Mouse (Mus musculus): Measurements from ENCODE around the gene Kdm2b. TPM values are rescaled to one million over a fixed set of nuclear protein-coding genes. Genes with fewer than 3 reads are reported as not detected.

Gene Kdm2b
- polyA plus RNA-seq, 1 experiment from 2014 or later = 26.5 TPM

DNA sequence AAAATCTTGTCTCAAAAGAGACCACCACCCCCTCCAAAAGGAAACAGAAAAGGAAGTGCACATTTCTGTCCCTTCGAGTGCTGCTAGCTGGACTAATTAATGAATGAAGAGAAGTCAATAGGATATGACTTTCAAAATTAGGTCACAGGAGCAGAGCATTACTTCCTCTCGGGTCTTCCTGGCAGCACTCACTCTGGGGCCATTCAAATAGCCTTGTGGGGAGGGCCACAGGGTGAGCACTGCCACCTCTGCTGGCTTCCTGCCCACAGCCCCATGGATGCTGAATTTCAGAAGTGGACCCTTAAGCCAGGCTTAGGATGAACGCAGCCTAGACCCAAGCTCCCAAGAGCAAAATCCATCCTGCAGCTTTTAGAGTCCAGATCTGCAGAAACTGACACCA is 33.6 kb downstream of the Kdm2b start:
- ATAC-seq (replicated peaks; ENCODE audit: insufficient number of reproducible peaks, low FRiP score, low TSS enrichment) = no peak
- Histone ChIP-seq H3K27me3 (ENCODE audit: control insufficient read depth, insufficient read depth, low read length) (peaks cover 17% of the 10 kb centered on the region), H3K4me1 (ENCODE audit: control insufficient read depth, insufficient read depth, low read length) (peaks cover 15% of the 10 kb centered on the region), H3K4me3 (ENCODE audit: low read depth, low read length) (no peak overlapping the region), H3K4me2 (no peak overlapping the region), H3K27ac (ENCODE audit: low read depth, low read length) (no peak overlapping the region), H3K9me3 (replicated peaks; ENCODE audit: control insufficient read depth, low read length) (no peaks in the 10 kb centered on the region), H3K9ac (ENCODE audit: low read depth, low read length) (no peak overlapping the region), H3K36me3 (ENCODE audit: control insufficient read depth, insufficient read depth, low read length) (no peaks in the 10 kb centered on the region)
- 69% methylated on average over 3 of the region's 3 CpGs for WGBS (ENCODE audit: insufficient replicate concordance)

DNA sequence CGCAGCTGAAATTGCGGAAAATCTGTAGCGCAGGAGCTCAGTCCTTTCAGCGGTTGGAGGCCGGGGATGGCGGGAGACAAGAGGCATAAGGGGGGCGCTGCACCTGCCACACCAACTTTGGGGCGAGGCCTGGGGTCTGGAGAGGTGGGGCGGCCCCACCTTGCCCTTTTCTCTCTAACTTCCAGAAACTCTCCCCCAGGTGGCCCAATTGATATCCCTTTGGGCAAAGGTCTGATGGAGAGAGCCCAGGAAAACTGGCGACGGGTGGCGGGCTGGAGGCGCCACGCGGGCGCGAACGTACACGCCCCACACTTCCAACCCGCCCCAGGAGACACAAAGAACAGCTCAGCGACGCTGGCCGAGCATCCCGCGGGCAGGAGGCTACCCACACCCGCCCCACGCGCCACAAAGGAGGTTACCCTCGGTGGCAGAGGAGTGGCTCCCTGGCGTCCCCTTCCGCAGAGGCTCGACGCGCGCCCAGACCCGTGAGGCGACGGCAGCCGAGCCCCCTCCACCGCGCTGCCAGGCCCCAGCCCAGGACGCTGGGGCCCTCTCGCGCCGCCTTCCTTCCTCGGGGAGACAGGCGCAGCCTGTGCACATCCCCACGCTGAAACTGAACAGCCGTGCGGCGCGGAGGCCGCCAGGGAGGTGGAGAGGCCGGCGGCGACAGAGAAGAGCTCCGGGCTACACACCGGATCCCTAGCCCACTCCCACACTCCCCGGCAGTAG is 37.5 kb downstream of the Kdm2b start:
- Histone ChIP-seq H3K27ac (ENCODE audit: low read depth, low read length) (0 out of 2 replicates have a peak overlapping the region, but pooled peaks have one; percentile 35), H3K4me1 (ENCODE audit: control insufficient read depth, insufficient read depth, low read length) (peaks cover 23% of the 10 kb centered on the region), H3K4me3 (ENCODE audit: low read depth, low read length) (peak overlapping the region; percentile 48), H3K4me2 (peak overlapping the region; percentile 75), H3K9me3 (replicated peaks; ENCODE audit: control insufficient read depth, low read length) (no peaks in the 10 kb centered on the region), H3K9ac (ENCODE audit: low read depth, low read length) (peak overlapping the region; percentile 77), H3K27me3 (ENCODE audit: control insufficient read depth, insufficient read depth, low read length) (peaks cover 23% of the 10 kb centered on the region), H3K36me3 (ENCODE audit: control insufficient read depth, insufficient read depth, low read length) (no peaks in the 10 kb centered on the region)
- 6% methylated on average over 58 of the region's 59 CpGs for WGBS (ENCODE audit: insufficient replicate concordance)
- ATAC-seq (replicated peaks; ENCODE audit: insufficient number of reproducible peaks, low FRiP score, low TSS enrichment) = no peak

DNA sequence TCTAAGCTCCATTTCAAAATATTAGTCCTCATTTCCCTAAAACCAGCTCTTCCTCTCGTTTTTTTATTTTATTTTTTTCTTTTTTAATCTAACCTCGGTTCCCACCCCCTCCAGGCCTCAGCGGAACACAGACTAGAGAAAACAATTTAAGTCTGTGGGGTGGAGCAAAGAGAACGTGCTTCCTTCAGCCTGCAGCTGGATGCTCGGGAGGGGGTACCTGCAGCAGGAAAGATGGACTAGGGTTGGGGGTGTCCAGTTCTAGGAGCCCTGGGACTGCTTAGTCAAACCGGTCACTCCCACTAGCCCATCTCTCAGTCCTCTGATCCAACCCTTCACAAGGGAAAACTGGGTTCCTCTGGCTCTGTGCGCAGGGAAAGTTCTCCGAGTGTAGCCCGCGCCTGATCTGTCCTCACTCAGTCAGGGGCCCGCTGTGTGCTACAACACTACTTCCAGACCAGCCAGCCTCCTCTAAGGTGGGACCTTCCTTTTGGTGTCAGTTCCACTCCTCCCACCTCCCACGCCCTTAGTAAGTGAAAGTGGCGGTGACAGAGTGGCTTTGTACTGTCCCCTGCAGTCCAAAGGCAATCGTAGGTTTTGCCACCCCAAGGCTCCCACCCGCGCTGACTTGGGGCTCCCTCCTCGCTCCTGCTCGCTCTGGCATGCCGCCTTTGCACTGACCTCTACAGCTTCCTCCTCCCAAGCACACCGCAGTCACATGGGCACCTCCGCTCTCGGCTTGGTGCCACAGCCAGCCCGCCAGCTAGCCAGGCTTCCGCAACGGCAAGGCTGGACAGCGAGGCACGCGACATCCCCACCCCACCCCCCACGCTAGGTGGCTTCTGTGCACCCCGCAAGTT is 38.3 kb downstream of the Kdm2b start:
- Histone ChIP-seq H3K4me2 (peak overlapping the region; percentile 75), H3K9me3 (replicated peaks; ENCODE audit: control insufficient read depth, low read length) (no peaks in the 10 kb centered on the region), H3K4me1 (ENCODE audit: control insufficient read depth, insufficient read depth, low read length) (peaks cover 23% of the 10 kb centered on the region), H3K27me3 (ENCODE audit: control insufficient read depth, insufficient read depth, low read length) (peaks cover 23% of the 10 kb centered on the region), H3K27ac (ENCODE audit: low read depth, low read length) (peak overlapping the region; percentile 35; the same call in 1 of the 2 replicates), H3K4me3 (ENCODE audit: low read depth, low read length) (peak overlapping the region; percentile 48), H3K36me3 (ENCODE audit: control insufficient read depth, insufficient read depth, low read length) (no peaks in the 10 kb centered on the region), H3K9ac (ENCODE audit: low read depth, low read length) (peak overlapping the region; percentile 77)
- 9% methylated on average over 30 of the region's 30 CpGs for WGBS (ENCODE audit: insufficient replicate concordance)
- peak; percentile 47; the same call in 1 of the 2 replicates for ATAC-seq (replicated peaks; ENCODE audit: insufficient number of reproducible peaks, low FRiP score, low TSS enrichment)

DNA sequence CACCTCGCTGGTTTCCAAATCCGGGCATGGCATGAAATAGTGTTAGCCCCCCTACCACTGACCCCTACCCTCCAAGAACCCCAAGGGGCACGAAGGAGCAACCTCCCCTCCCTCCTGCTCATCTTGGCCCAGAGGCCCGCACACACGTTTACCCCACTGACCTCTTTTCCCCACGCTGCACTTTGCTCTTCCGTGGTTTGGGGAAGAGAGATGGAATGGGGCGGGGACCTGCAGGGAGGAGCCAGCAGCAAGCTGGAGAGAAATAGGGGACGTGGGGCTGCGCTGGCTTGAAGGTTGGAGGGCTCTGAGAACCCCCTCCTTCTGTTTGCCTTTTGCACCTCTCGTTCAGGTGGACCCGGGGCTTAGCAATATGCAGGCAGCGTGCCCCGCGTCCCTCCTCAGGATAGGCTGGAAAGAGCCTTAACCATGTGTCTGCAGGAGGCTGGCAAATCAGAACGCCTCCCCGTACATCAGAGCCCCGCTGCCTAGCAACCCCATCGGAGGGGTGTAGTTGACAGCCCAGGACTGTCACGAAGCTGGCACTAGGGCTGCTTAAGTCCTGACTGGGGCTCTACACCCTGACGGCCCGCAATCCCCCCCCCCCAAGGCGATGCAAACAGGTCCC is 39.2 kb downstream of the Kdm2b start:
- ATAC-seq (replicated peaks; ENCODE audit: insufficient number of reproducible peaks, low FRiP score, low TSS enrichment) = peak; percentile 41; the same call in 1 of the 2 replicates
- Histone ChIP-seq H3K4me2 (peak overlapping the region; percentile 75), H3K4me3 (ENCODE audit: low read depth, low read length) (peak overlapping the region; percentile 48), H3K27me3 (ENCODE audit: control insufficient read depth, insufficient read depth, low read length) (peaks cover 23% of the 10 kb centered on the region), H3K36me3 (ENCODE audit: control insufficient read depth, insufficient read depth, low read length) (no peaks in the 10 kb centered on the region), H3K9ac (ENCODE audit: low read depth, low read length) (0 out of 2 replicates have a peak overlapping the region, but pooled peaks have one; percentile 43), H3K9me3 (replicated peaks; ENCODE audit: control insufficient read depth, low read length) (no peaks in the 10 kb centered on the region), H3K27ac (ENCODE audit: low read depth, low read length) (no peak overlapping the region), H3K4me1 (ENCODE audit: control insufficient read depth, insufficient read depth, low read length) (peaks cover 23% of the 10 kb centered on the region)
- 29% methylated on average over 23 of the region's 23 CpGs for WGBS (ENCODE audit: insufficient replicate concordance)

DNA sequence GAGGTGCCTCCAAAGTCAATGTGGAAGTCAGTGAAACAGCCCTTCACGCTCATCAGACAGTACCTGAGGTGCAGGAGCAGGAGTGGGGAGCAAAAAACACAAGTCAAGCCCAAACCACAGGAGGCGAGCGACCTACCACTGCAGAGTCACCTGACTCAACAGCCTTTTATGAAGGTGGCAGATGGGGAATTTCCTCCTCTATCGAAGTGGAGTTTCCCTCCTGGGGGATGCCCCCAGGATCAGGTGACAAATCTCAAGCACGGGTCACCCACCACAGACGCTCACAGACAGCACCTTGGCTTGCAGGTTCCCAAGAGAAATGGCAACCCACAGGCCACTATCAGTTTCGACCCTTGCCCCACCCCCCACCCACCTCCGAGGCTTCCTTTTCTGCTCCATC is 40.5 kb downstream of the Kdm2b start:
- WGBS (ENCODE audit: insufficient replicate concordance) = 76% methylated on average over 8 of the region's 8 CpGs
- H3K4me1 ChIP-seq (ENCODE audit: control insufficient read depth, insufficient read depth, low read length) = peaks cover 23% of the 10 kb centered on the region
- H3K4me3 ChIP-seq (ENCODE audit: low read depth, low read length) = no peak overlapping the region
- peaks cover 23% of the 10 kb centered on the region for H3K27me3 ChIP-seq (ENCODE audit: control insufficient read depth, insufficient read depth, low read length)
- no peak overlapping the region for H3K9ac ChIP-seq (ENCODE audit: low read depth, low read length)
- no peak for ATAC-seq (replicated peaks; ENCODE audit: insufficient number of reproducible peaks, low FRiP score, low TSS enrichment)
- no peaks in the 10 kb centered on the region for H3K36me3 ChIP-seq (ENCODE audit: control insufficient read depth, insufficient read depth, low read length)
- no peak overlapping the region for H3K27ac ChIP-seq (ENCODE audit: low read depth, low read length)
- no peak overlapping the region for H3K4me2 ChIP-seq
- H3K9me3 ChIP-seq (replicated peaks; ENCODE audit: control insufficient read depth, low read length) = no peaks in the 10 kb centered on the region

DNA sequence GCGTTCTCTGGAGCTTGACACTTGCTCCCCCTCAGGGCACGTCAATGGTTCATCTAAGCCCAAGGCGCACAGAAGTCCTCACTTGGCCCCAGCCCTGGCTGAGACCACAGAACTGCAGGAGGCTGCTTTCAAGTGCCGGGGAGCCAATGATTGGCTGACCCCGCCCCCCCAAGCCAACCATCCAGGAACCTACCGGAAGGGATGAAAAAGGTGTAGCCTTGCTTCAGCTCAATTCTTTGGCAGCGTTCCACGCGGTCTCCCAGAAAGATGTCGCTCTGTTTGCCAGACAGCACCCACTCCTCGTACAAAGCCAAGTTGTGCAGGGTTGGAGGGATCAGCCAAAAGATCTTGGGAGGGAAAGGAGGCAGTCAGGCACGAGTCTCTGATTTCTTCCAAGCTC is 42.1 kb downstream of the Kdm2b start:
- H3K4me1 ChIP-seq (ENCODE audit: control insufficient read depth, insufficient read depth, low read length) = peaks cover 20% of the 10 kb centered on the region
- no peak for ATAC-seq (replicated peaks; ENCODE audit: insufficient number of reproducible peaks, low FRiP score, low TSS enrichment)
- no peaks in the 10 kb centered on the region for H3K36me3 ChIP-seq (ENCODE audit: control insufficient read depth, insufficient read depth, low read length)
- H3K9me3 ChIP-seq (replicated peaks; ENCODE audit: control insufficient read depth, low read length) = no peaks in the 10 kb centered on the region
- H3K4me2 ChIP-seq = no peak overlapping the region
- WGBS (ENCODE audit: insufficient replicate concordance) = 87% methylated on average over 12 of the region's 12 CpGs
- H3K4me3 ChIP-seq (ENCODE audit: low read depth, low read length) = no peak overlapping the region
- H3K27ac ChIP-seq (ENCODE audit: low read depth, low read length) = no peak overlapping the region
- H3K27me3 ChIP-seq (ENCODE audit: control insufficient read depth, insufficient read depth, low read length) = peaks cover 13% of the 10 kb centered on the region
- H3K9ac ChIP-seq (ENCODE audit: low read depth, low read length) = no peak overlapping the region

DNA sequence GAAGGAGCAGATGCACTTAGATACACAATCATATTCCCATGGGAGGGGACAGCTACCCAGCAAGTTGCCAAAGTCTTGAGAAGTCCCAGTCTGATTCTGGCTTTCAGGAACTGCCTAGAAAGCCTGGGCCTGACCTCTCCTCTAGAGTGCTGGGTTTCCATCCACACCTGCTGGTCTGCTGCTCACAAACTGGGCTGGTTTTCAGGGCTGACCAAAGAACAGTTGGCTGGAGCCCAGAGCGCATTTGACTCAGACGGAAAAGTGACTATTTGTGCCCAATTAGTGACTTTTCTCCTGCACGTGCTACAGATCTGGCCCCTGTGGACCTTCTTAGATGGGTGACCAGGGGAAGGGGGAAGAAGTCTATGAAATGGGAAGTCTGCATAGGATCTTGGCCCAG is 50.9 kb downstream of the Kdm2b start:
- no peak overlapping the region for H3K9ac ChIP-seq (ENCODE audit: low read depth, low read length)
- no peak overlapping the region for H3K4me2 ChIP-seq
- 82% methylated on average over 3 of the region's 3 CpGs for WGBS (ENCODE audit: insufficient replicate concordance)
- H3K36me3 ChIP-seq (ENCODE audit: control insufficient read depth, insufficient read depth, low read length) = no peaks in the 10 kb centered on the region
- H3K27me3 ChIP-seq (ENCODE audit: control insufficient read depth, insufficient read depth, low read length) = no peaks in the 10 kb centered on the region
- H3K27ac ChIP-seq (ENCODE audit: low read depth, low read length) = 0 out of 2 replicates have a peak overlapping the region, but pooled peaks have one; percentile 29
- no peak overlapping the region for H3K4me3 ChIP-seq (ENCODE audit: low read depth, low read length)
- ATAC-seq (replicated peaks; ENCODE audit: insufficient number of reproducible peaks, low FRiP score, low TSS enrichment) = 0 out of 2 replicates have a peak, but pooled peaks have one; percentile 22
- no peaks in the 10 kb centered on the region for H3K9me3 ChIP-seq (replicated peaks; ENCODE audit: control insufficient read depth, low read length)
- H3K4me1 ChIP-seq (ENCODE audit: control insufficient read depth, insufficient read depth, low read length) = peaks cover 15% of the 10 kb centered on the region

DNA sequence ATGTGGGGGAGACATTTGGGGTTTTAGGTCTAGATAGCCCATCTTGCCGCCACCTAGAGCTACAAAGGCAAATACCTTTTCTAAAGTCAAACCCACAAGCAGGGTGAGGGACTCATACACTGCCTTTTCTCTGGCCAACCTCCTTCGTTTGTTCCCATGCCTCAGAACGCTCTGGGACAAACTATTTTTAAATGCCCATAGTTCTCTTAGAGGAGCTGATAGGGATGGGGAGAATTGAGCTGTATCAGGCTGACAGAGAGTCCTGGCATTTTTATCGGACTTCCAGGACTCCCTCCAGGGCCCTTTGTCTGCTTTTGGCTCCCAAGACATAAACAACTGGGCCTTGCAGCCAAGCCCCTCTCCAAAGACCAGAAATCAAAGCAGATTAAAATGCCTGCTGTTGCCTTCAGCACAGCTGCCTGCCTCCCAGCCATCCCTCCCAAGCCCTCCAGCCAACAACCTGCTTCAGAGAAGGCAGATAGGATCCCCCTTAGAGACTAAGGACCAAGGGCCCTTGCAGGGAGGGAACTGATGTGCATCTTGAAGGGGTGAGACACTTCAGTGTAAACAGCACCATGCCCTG is 51.6 kb downstream of the Kdm2b start:
- peak overlapping the region; percentile 24 for H3K4me2 ChIP-seq
- WGBS (ENCODE audit: insufficient replicate concordance) = 35% methylated on average over 4 of the region's 4 CpGs

More for the DNA sequence above, 51.6 kb downstream of the Kdm2b start:
- no peaks in the 10 kb centered on the region for H3K27me3 ChIP-seq (ENCODE audit: control insufficient read depth, insufficient read depth, low read length)
- H3K4me3 ChIP-seq (ENCODE audit: low read depth, low read length) = no peak overlapping the region
- no peaks in the 10 kb centered on the region for H3K9me3 ChIP-seq (replicated peaks; ENCODE audit: control insufficient read depth, low read length)
- no peaks in the 10 kb centered on the region for H3K36me3 ChIP-seq (ENCODE audit: control insufficient read depth, insufficient read depth, low read length)
- ATAC-seq (replicated peaks; ENCODE audit: insufficient number of reproducible peaks, low FRiP score, low TSS enrichment) = 0 out of 2 replicates have a peak, but pooled peaks have one; percentile 46
- H3K4me1 ChIP-seq (ENCODE audit: control insufficient read depth, insufficient read depth, low read length) = peaks cover 15% of the 10 kb centered on the region
- peak overlapping the region; percentile 64 for H3K27ac ChIP-seq (ENCODE audit: low read depth, low read length)
- H3K9ac ChIP-seq (ENCODE audit: low read depth, low read length) = no peak overlapping the region

Data from heart, embryonic 11.5 days (tissue).